Mouse (Mus musculus): Measurements from ENCODE around the gene Cdh18. TPM values are rescaled to one million over a fixed set of nuclear protein-coding genes. Genes with fewer than 3 reads are reported as not detected.
A peak's percentile ranks its signal among the peaks of the same experiment; 100 is the strongest.
"Not testable (repeated sequence)": the region's sequence is repeated elsewhere in the genome, so short reads cannot be mapped to it uniquely, and the experiment has no call there.

Gene Cdh18
- polyA plus RNA-seq, 1 experiment from 2014 or later: 20.7 TPM

GRCm38 (mm10) chr15:22733039-22733438 lies 184.2 kb downstream of the Cdh18 start:
- Histone ChIP-seq H3K4me1 (ENCODE audit: control insufficient read depth, insufficient read depth, low read length) (no peaks in the 10 kb centered on the region), H3K4me3 (ENCODE audit: low read depth, low read length) (no peak overlapping the region), H3K36me3 (ENCODE audit: control insufficient read depth, insufficient read depth, low read length) (no peaks in the 10 kb centered on the region), H3K27ac (ENCODE audit: low read depth, low read length) (no peak overlapping the region), H3K9ac (replicated peaks; ENCODE audit: low read depth, low read length) (no peak overlapping the region), H3K4me2 (ENCODE audit: low read depth, low read length) (no peak overlapping the region), H3K27me3 (ENCODE audit: control insufficient read depth, insufficient read depth, low read length) (no peaks in the 10 kb centered on the region), H3K9me3 (ENCODE audit: control insufficient read depth, low read length) (no peaks in the 10 kb centered on the region)
- no peak for ATAC-seq (ENCODE audit: low read depth)

DNA sequence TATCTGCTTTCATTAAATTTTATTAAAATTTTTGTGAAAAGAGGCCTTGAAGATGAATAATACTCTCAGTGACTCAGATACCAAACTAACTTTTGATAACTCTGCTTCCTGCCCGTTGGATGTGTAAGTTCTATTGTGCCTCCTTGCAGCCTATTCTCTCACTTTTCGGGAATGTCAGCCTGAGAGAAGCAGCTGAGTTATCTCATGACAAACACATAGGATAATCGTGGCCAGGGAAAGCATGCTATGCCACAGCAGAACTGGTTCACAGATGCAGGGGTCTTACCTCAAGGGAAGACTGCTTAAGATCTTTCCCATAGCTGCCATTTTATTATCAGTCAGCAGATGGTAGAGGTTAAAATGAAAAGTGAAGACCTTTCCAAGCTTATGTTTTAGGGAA lies 187.3 kb downstream of the Cdh18 start:
- ATAC-seq (ENCODE audit: low read depth): no peak
- no peak overlapping the region for H3K4me2 ChIP-seq (ENCODE audit: low read depth, low read length)
- no peak overlapping the region for H3K27ac ChIP-seq (ENCODE audit: low read depth, low read length)
- no peaks in the 10 kb centered on the region for H3K4me1 ChIP-seq (ENCODE audit: control insufficient read depth, insufficient read depth, low read length)
- H3K27me3 ChIP-seq (ENCODE audit: control insufficient read depth, insufficient read depth, low read length): no peaks in the 10 kb centered on the region
- no peak overlapping the region for H3K4me3 ChIP-seq (ENCODE audit: low read depth, low read length)
- H3K36me3 ChIP-seq (ENCODE audit: control insufficient read depth, insufficient read depth, low read length): no peaks in the 10 kb centered on the region
- WGBS: 79% methylated on average over 3 of the region's 3 CpGs
- H3K9ac ChIP-seq (replicated peaks; ENCODE audit: low read depth, low read length): no peak overlapping the region
- no peaks in the 10 kb centered on the region for H3K9me3 ChIP-seq (ENCODE audit: control insufficient read depth, low read length)

- not testable (repeated sequence) for H3K9ac ChIP-seq (replicated peaks; ENCODE audit: low read depth, low read length); ATAC-seq (ENCODE audit: low read depth); H3K36me3 ChIP-seq (ENCODE audit: control insufficient read depth, insufficient read depth, low read length); H3K9me3 ChIP-seq (ENCODE audit: control insufficient read depth, low read length); H3K27me3 ChIP-seq (ENCODE audit: control insufficient read depth, insufficient read depth, low read length); H3K4me1 ChIP-seq (ENCODE audit: control insufficient read depth, insufficient read depth, low read length); H3K27ac ChIP-seq (ENCODE audit: low read depth, low read length); H3K4me3 ChIP-seq (ENCODE audit: low read depth, low read length); H3K4me2 ChIP-seq (ENCODE audit: low read depth, low read length)
These were observed 212.4 kb downstream of the Cdh18 start for GRCm38 (mm10) chr15:22761257-22761656.

- 90% methylated on average over 3 of the region's 3 CpGs for WGBS
- H3K4me3 ChIP-seq (ENCODE audit: low read depth, low read length); H3K36me3 ChIP-seq (ENCODE audit: control insufficient read depth, insufficient read depth, low read length); H3K27me3 ChIP-seq (ENCODE audit: control insufficient read depth, insufficient read depth, low read length); H3K27ac ChIP-seq (ENCODE audit: low read depth, low read length); H3K9ac ChIP-seq (replicated peaks; ENCODE audit: low read depth, low read length); H3K4me1 ChIP-seq (ENCODE audit: control insufficient read depth, insufficient read depth, low read length); H3K4me2 ChIP-seq (ENCODE audit: low read depth, low read length); H3K9me3 ChIP-seq (ENCODE audit: control insufficient read depth, low read length); ATAC-seq (ENCODE audit: low read depth): not testable (repeated sequence)
These were observed 217.8 kb downstream of the Cdh18 start for GRCm38 (mm10) chr15:22766591-22766990.

DNA sequence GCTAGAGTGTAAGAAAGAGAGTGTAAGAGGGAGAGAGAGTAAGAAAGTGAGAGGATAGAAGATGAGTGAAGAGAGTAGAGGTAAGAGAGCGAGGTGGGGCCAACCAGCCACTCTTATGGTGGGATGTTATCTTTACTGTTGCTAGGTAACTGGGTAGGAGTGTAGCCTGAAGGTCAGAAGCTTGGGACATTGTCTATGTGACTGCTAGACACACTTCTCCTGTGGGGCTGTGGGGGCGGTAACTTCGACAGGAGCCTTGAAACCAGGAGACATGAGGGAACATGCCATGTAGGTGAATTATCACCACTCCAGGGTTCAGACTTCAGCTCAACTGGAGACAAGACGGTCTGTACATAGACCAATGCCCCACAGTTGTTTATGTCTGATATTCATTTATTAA lies 227.5 kb downstream of the Cdh18 start:
- WGBS: 89% methylated on average over 4 of the region's 4 CpGs
- H3K9ac ChIP-seq (replicated peaks; ENCODE audit: low read depth, low read length): no peak overlapping the region
- no peak overlapping the region for H3K4me2 ChIP-seq (ENCODE audit: low read depth, low read length)
- H3K27me3 ChIP-seq (ENCODE audit: control insufficient read depth, insufficient read depth, low read length): no peaks in the 10 kb centered on the region
- H3K4me1 ChIP-seq (ENCODE audit: control insufficient read depth, insufficient read depth, low read length): no peaks in the 10 kb centered on the region
- H3K9me3 ChIP-seq (ENCODE audit: control insufficient read depth, low read length): no peaks in the 10 kb centered on the region
- H3K27ac ChIP-seq (ENCODE audit: low read depth, low read length): no peak overlapping the region
- H3K36me3 ChIP-seq (ENCODE audit: control insufficient read depth, insufficient read depth, low read length): no peaks in the 10 kb centered on the region
- H3K4me3 ChIP-seq (ENCODE audit: low read depth, low read length): no peak overlapping the region
- no peak for ATAC-seq (ENCODE audit: low read depth)

- 56% methylated on average over 6 of the region's 6 CpGs for WGBS
- Histone ChIP-seq H3K4me2 (ENCODE audit: low read depth, low read length) (peak overlapping the region; percentile 8; the same call in 1 of the 2 replicates), H3K9ac (replicated peaks; ENCODE audit: low read depth, low read length) (no peak overlapping the region), H3K4me1 (ENCODE audit: control insufficient read depth, insufficient read depth, low read length) (no peaks in the 10 kb centered on the region), H3K36me3 (ENCODE audit: control insufficient read depth, insufficient read depth, low read length) (no peaks in the 10 kb centered on the region), H3K4me3 (ENCODE audit: low read depth, low read length) (no peak overlapping the region), H3K27me3 (ENCODE audit: control insufficient read depth, insufficient read depth, low read length) (no peaks in the 10 kb centered on the region), H3K27ac (ENCODE audit: low read depth, low read length) (no peak overlapping the region), H3K9me3 (ENCODE audit: control insufficient read depth, low read length) (no peaks in the 10 kb centered on the region)
- ATAC-seq (ENCODE audit: low read depth): no peak
These were observed 240.9 kb downstream of the Cdh18 start for GRCm38 (mm10) chr15:22789696-22790095.

GRCm38 (mm10) chr15:22791791-22792190 lies 243.0 kb downstream of the Cdh18 start:
- no peak for ATAC-seq (ENCODE audit: low read depth)
- Histone ChIP-seq H3K4me3 (ENCODE audit: low read depth, low read length) (no peak overlapping the region), H3K9me3 (ENCODE audit: control insufficient read depth, low read length) (no peaks in the 10 kb centered on the region), H3K27me3 (ENCODE audit: control insufficient read depth, insufficient read depth, low read length) (no peaks in the 10 kb centered on the region), H3K4me2 (ENCODE audit: low read depth, low read length) (no peak overlapping the region), H3K4me1 (ENCODE audit: control insufficient read depth, insufficient read depth, low read length) (no peaks in the 10 kb centered on the region), H3K9ac (replicated peaks; ENCODE audit: low read depth, low read length) (no peak overlapping the region), H3K27ac (ENCODE audit: low read depth, low read length) (no peak overlapping the region), H3K36me3 (ENCODE audit: control insufficient read depth, insufficient read depth, low read length) (no peaks in the 10 kb centered on the region)
- WGBS: 91% methylated on average over 3 of the region's 3 CpGs

DNA sequence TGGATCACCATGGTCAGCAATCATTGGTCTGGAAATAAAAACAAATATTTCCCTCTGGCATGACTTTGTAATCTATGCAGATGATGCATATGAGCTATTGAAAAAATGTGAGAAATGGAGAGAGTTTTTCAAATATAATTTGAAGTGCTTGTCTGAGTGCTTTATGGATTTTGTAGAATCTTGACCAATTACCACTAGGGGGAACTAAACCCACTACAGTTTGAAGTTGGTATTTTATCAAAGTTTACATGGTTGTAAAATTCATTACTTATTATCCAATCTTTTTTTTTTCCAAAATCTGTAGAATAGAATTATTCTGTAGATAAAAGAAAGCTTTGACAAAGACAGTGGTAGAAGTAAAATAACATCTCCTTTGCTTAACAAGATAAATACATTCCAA lies 284.3 kb downstream of the Cdh18 start:
- no peaks in the 10 kb centered on the region for H3K27me3 ChIP-seq (ENCODE audit: control insufficient read depth, insufficient read depth, low read length)
- no peaks in the 10 kb centered on the region for H3K36me3 ChIP-seq (ENCODE audit: control insufficient read depth, insufficient read depth, low read length)
- H3K27ac ChIP-seq (ENCODE audit: low read depth, low read length): no peak overlapping the region
- no peak overlapping the region for H3K4me3 ChIP-seq (ENCODE audit: low read depth, low read length)
- no peaks in the 10 kb centered on the region for H3K4me1 ChIP-seq (ENCODE audit: control insufficient read depth, insufficient read depth, low read length)
- ATAC-seq (ENCODE audit: low read depth): no peak
- H3K4me2 ChIP-seq (ENCODE audit: low read depth, low read length): no peak overlapping the region
- H3K9me3 ChIP-seq (ENCODE audit: control insufficient read depth, low read length): no peaks in the 10 kb centered on the region
- no peak overlapping the region for H3K9ac ChIP-seq (replicated peaks; ENCODE audit: low read depth, low read length)

GRCm38 (mm10) chr15:22837173-22837572 lies 288.4 kb downstream of the Cdh18 start:
- H3K27ac ChIP-seq (ENCODE audit: low read depth, low read length): no peak overlapping the region
- no peak for ATAC-seq (ENCODE audit: low read depth)
- H3K36me3 ChIP-seq (ENCODE audit: control insufficient read depth, insufficient read depth, low read length): no peaks in the 10 kb centered on the region
- H3K9me3 ChIP-seq (ENCODE audit: control insufficient read depth, low read length): no peaks in the 10 kb centered on the region
- no peak overlapping the region for H3K4me3 ChIP-seq (ENCODE audit: low read depth, low read length)
- 77% methylated on average over 1 of the region's 1 CpGs for WGBS
- no peaks in the 10 kb centered on the region for H3K4me1 ChIP-seq (ENCODE audit: control insufficient read depth, insufficient read depth, low read length)
- H3K27me3 ChIP-seq (ENCODE audit: control insufficient read depth, insufficient read depth, low read length): no peaks in the 10 kb centered on the region
- no peak overlapping the region for H3K9ac ChIP-seq (replicated peaks; ENCODE audit: low read depth, low read length)
- no peak overlapping the region for H3K4me2 ChIP-seq (ENCODE audit: low read depth, low read length)

DNA sequence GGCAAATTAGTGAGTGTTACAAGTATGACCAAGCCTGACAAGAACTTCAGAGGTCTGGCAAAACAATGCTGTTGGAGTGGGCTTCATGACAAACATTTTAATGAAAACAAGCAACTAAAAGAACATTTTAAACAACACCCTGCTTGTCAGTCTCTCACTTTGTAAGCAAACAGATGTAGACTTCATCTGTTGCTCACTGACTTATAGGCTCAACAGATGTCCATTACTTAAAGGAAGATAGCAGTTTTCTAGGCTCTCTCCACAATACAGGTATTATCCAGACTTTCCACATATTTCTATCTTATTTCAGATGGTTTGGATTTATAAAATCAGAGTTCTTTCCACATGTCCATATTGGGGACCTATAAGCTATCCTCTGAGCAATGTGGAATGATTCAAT lies 308.9 kb downstream of the Cdh18 start:
- H3K27ac ChIP-seq (ENCODE audit: low read depth, low read length): no peak overlapping the region
- no peaks in the 10 kb centered on the region for H3K4me1 ChIP-seq (ENCODE audit: control insufficient read depth, insufficient read depth, low read length)
- no peaks in the 10 kb centered on the region for H3K27me3 ChIP-seq (ENCODE audit: control insufficient read depth, insufficient read depth, low read length)
- no peak overlapping the region for H3K4me2 ChIP-seq (ENCODE audit: low read depth, low read length)
- ATAC-seq (ENCODE audit: low read depth): no peak
- H3K9me3 ChIP-seq (ENCODE audit: control insufficient read depth, low read length): no peaks in the 10 kb centered on the region
- no peaks in the 10 kb centered on the region for H3K36me3 ChIP-seq (ENCODE audit: control insufficient read depth, insufficient read depth, low read length)
- no peak overlapping the region for H3K4me3 ChIP-seq (ENCODE audit: low read depth, low read length)
- no peak overlapping the region for H3K9ac ChIP-seq (replicated peaks; ENCODE audit: low read depth, low read length)
